Mouse (Mus musculus) testis, postnatal 10 days (tissue): ENCODE data around the gene Vmn1r213.

Source experiments
- DNase-seq: peaks from one replicate; pipeline ENCODE4 v3.0.0; 2021; ENCODE audit warnings: low spot score

Gene Vmn1r213

GRCm38 (mm10) chr13:23007356-23007755 lies at the start of gene Vmn1r213:
TSS of gene Vmn1r213 (plus strand) at chr13:23007656.
- no peak for DNase-seq

- no peak for DNase-seq
Observed at GRCm38 (mm10) chr13:22990214-22990891, 17.1 kb upstream of the Vmn1r213 start.

- no peak for DNase-seq
Observed at GRCm38 (mm10) chr13:22992178-22992700, 15.2 kb upstream of the Vmn1r213 start.

- DNase-seq: no peak
Observed at GRCm38 (mm10) chr13:22992721-22993120, 14.7 kb upstream of the Vmn1r213 start.

- no peak for DNase-seq
Observed at GRCm38 (mm10) chr13:23018158-23018557, 10.7 kb downstream of the Vmn1r213 start.

GRCm38 (mm10) chr13:23024812-23025211 lies 17.4 kb downstream of the Vmn1r213 start:
- DNase-seq: no peak

- DNase-seq: no peak
Observed at GRCm38 (mm10) chr13:23030118-23030517, 22.7 kb downstream of the Vmn1r213 start, which contains the start of gene Vmn1r214. TSS of gene Vmn1r214 (plus strand) at chr13:23030418.

GRCm38 (mm10) chr13:23057778-23058177 lies 50.3 kb downstream of the Vmn1r213 start:
- no peak for DNase-seq
